Mouse (Mus musculus): ENCODE measurements around the gene Mapk6. TPM values are rescaled to one million over a fixed set of nuclear protein-coding genes. Genes with fewer than 3 reads are reported as not detected.

The Mapk6 gene
- total RNA-seq, 2 experiments from 2014 or later = 26.4 to 29.6 TPM

DNA sequence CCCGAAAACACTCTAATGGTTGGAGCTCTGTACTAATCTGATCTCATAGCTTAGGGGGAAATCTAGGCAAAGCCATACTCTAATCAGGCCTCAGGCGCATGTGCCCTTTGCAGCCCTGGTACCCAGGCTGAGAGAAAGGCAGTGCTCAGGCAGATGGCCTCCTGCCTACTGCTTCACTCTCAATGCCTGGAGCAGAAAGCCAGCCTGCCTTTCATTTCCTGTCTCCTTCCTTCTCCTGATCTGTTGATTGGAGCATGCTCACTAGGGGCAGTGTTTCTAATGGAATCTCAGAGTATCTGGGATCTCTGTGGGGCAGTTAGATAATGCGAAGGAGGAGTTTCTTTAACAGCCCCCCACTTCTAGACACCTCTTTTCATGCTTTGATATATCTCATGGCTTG lies 90.4 kb downstream of the Mapk6 start:
- intact Hi-C loops (cut with DNase I) = no loop called here
- H3K27ac ChIP-seq = peak overlapping the region; percentile 71
- no peak for DNase-seq
- no peak overlapping the region for H3K4me3 ChIP-seq
- TF ChIP-seq CTCF (IDR thresholded peaks at IDR 0.05) = peak; percentile 5; the same call in 1 of the 2 replicates

Other genes with a start within 250 kb of the Mapk6 start
- gene Myo5c, start 178.0 kb downstream of the Mapk6 start, total RNA-seq (2021) = 10 to 100 TPM; 10.8 to 13.6 TPM
- 10 to 100 TPM in 1 of 2 experiments, 1 to 10 TPM in 1; 7.6 to 15.4 TPM for gene Gnb5, start 103.7 kb downstream of the Mapk6 start, total RNA-seq (2021)
- gene Bcl2l10, start 62.2 kb downstream of the Mapk6 start, total RNA-seq (2021) = not detected
- 10 to 100 TPM; 23.3 to 28.5 TPM for gene Leo1, start 31.5 kb upstream of the Mapk6 start, total RNA-seq (2021)
- gene Tmod3, start 149.7 kb upstream of the Mapk6 start, total RNA-seq (2021) = 10 to 100 TPM; 15.0 to 23.0 TPM
- gene Tmod2, start 201.3 kb upstream of the Mapk6 start, total RNA-seq (2021) = 1 to 10 TPM; 5.4 to 5.6 TPM
- gene Lysmd2, start 215.7 kb upstream of the Mapk6 start, total RNA-seq (2021) = 1 to 10 TPM; 4.0 to 4.7 TPM